Mouse (Mus musculus) lung, adult 18-20 months (tissue): ENCODE measurements around the gene Slc4a10.

Source experiments
- DNase-seq, 2 experiments: peaks; one replicate each; pipeline ENCODE4 v3.0.0; 2022; ENCODE audit warnings: mixed read lengths in 2 of 2

Gene Slc4a10

DNA sequence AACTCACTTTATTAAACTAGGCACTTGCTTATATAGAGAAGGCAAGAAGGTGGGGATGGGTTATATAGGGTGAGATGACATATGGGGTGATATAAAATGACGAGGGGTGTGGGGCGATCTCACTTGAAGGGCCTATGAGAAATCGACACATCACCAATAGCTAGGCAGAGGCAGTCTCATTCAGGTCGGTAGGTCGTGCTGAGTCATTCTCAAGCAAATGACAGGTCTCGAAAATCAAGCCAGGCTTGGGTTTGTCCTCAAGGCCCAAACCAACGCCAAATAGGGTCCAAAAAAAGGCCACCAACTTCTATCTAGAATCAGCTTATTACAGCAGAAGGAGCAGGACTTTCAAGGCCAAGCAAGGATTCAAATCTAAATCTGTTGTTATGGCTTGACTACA is 233.5 kb downstream of the Slc4a10 start:
- DNase-seq: no peak

DNA sequence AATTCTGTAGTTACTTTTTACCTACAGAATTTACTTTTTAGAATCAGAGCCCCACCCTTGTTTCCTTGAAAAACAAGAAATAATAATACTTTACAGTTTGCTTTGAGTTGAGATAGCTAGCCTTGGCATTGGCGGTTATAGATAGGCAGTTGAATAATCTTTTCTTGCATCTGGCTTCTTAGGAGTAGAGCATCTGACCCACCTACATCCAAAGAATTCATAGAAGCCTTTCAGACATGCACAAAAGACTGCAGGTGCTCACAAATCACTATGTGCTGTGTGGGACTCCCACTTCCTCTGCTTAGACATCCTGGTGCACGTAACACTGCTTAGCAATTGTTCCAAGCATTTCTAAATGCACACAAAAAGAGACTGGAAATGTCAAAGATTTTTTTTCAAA is 238.8 kb downstream of the Slc4a10 start:
- DNase-seq: no peak

DNA sequence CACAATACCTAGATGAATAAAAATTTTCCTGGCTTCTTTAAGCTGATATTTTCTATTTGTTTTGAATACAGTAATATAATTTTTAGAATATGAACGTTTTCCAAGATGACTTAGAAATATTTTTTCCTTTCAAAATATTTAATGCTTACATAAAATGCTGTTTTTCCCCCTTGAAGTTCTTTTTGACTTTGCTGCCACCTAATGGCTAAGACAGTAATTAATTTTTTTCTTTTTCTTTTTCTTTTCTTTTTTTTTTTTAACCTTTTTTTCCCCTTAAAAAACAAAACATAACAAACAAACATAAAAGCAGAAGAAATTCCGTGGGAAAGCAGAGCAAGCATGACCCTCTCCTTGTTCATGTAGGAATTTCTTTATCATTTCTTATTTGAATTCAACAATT is 239.6 kb downstream of the Slc4a10 start:
- no peak for DNase-seq

DNA sequence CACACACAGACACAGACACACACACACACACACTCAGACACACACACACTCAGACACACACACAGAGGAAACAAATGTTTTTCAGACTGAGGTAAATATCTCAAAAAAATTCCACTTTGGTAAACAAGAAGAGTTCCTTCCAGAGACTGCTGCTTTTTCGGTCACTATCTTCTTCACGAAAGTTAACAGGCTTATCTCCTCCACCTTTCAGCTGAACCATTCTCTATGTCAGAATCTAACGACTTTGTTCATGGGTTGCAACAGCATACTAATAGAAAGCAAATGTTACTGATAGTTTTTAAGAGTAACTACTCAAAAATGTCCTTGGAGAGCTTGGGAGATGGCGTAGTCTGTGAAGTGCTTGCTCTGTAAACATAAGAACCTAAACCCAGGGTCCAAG is 241.3 kb downstream of the Slc4a10 start:
- DNase-seq: no peak

DNA sequence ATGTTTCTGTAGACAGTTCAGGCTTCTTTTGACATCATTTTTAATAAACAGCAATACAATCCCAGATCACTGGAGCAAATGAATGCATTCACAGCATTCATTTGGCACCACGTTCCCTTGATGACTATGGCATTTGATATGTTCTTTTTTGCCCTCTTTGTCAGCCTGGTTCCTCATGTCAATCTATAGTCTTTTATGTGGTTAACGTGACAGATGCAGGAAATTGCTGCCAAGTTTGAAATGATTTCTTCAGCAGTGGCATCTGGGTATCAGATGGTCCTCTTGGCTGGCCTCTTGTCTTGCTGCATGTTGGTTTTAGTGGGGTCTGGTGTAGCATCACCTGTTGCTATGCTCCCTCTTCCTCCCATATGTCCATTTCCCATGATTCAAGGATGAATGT is 247.6 kb downstream of the Slc4a10 start:
- DNase-seq: no peak

DNA sequence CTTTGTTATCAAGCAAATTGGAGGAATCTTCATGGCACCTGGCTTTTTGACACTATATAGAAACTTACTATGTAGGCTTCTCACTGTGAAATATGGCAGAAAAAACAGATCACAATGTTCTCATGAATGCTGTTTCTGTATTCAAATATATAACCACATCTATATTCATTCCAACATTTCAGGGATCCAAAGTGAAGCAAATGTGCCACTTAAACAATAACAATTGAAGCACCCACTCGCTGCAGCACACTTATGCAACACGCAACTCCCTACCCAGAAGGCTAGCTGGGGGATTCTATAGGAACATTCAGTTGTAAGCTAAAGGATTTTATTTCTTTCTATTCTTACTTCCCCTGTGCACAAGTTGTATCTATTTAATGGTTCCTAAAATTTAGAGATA is 255.5 kb downstream of the Slc4a10 start:
- DNase-seq: no peak

DNA sequence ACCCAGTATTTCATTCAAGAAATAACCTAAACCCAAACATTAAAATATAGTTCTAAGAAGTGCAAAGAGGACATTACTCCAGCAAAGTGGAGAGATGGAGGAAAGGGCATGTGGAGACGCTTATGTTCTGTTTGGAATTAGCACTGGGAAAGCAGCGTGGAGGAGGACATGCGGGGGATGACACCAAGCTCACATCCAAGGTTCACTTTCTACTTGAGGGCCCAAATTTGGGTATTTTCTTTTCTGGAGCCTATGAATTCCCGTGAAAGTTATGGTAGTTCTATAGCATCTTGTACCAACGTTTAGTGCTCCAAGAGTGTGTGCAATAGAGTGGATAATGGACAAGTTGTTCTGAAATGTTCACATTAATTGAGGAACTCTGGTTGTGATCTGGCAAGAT is 260.7 kb downstream of the Slc4a10 start:
- DNase-seq: no peak

DNA sequence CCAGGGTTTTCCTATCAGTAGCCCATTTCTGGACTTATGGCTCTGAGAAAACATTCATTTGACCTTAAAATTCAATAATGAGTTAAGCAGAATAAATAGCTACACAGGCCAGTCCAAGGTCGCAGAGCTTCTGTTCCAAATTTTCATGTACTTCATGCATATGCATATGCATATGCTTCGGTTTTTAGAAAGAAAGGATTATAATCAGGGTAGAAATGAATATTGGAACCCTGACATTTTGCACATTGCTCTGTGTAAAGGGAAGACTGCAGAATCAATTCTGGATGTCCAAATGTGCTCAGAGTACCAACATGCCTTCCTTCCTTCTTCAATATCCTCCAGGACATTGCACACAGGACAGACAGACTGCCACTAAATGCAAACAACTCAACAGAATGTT is 261.2 kb downstream of the Slc4a10 start:
- no peak for DNase-seq

DNA sequence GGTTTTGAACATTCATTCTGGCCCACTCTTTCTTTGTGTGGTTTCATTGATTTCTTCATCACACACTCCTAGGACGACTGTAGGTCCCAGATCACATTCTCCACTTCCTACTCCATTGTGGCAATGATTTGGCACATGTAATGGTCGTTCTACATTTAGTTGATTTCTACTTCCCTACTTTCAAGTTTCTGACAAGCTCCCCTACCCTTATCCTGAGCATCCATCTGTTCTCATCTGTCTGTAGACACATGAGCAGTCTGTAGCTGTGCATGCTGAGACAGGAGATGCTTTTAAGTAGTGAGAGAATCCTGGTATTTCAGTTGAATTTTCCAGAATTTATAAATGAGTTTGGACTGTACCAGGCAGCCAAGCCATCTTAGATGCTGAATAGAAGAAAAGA is 270.7 kb downstream of the Slc4a10 start:
- no peak for DNase-seq

DNA sequence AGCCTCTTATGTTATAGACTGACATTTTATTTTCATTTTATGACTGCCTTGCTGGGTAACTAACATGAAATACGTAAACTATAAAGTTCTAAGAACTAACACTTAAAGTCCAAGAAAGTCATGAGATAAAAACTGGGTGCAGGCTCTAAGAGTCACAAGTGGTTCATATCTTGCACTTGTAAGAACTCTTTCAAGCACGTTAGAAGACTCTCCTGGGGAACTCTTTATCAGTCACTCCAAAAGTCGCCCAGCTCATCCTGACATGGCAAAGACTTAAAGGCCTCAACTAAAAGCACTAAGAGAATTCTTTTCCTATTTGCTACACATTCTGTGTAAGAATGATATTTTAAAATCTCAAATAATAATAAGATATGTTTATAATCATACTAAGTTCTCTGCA is 273.2 kb downstream of the Slc4a10 start:
- no peak for DNase-seq

DNA sequence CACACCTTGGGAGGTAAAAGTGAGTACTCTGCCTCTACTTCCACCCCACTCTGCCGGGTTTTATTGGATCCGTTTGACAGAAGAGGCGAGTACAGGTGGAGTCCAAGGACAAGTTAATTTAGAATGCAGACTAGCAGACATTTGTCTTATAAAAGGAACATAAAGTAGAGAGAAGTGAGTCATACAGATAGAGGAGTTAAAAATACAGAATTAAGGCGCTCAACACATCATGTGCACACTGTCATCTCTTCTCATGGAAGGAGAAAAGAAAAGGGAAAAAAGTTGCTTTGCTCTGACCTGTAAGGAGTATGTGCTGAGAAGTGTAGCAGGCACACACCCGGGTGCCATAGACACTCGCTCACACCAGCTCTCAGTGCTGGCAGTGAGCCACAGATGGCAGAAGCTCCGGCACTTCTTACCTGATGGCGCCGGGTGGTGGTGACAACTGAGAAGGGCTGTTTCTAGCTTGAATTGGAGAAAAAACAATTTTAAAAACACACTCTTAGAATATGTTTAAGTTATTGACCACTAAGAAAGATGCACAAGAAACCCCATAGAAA is 276.9 kb downstream of the Slc4a10 start:
- DNase-seq: no peak

DNA sequence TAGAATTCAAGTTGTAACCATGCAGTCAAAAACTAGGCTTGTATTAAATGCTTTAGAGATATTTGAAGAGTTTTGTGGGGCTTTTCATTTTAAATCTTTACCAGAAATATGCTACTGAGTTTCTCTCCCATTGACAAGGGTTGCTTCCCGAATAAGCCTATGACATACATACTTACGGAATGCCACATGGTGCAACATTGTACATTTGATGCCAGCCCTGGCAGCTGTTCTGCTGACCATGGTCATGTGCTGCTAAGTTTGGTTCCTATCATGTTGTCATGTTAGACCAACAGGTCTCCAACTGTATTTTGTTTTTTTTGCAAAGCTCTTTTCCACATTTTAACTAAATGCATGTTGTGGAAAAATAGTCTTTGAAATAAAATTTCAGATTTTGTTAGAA is 279.1 kb downstream of the Slc4a10 start:
- DNase-seq: no peak

DNA sequence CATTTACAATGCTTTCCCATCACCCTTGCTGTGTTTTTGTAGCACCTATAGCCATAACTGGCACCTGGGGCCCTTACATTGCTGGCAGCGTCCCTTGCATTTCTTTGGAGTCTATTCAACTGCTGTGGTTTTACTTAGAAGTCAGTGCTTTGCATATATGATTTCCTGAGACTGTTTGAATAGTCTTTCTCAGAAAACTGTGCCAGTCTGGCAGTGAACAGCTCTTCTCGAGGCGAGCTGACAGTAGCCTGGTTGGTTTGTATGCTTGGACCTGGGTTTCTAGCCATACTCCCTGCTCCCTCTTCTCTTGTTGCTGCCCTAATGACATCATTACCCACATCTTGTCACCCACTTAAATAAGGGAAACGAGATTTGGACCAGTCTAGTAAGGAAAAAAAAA is 285.7 kb downstream of the Slc4a10 start:
- no peak for DNase-seq

DNA sequence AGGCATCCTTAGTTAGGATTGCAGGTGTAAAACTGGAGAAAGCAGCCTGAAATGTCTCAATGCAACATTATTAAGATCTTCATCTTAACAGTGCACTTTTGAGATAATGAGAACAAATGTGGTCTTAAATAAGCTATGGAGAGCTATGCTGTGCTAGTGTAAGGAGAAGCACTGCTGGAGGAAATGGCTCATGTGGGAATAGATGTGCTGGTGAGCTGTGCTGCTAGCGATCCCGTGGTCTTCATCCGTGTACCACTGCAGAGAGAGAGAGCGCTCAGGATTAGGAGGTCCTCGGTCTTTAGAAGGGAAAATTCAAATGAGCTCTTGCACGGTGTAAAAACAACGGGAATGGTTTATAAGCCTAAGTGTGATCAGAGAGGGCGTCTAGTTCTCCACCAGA is 286.2 kb downstream of the Slc4a10 start:
- no peak for DNase-seq

DNA sequence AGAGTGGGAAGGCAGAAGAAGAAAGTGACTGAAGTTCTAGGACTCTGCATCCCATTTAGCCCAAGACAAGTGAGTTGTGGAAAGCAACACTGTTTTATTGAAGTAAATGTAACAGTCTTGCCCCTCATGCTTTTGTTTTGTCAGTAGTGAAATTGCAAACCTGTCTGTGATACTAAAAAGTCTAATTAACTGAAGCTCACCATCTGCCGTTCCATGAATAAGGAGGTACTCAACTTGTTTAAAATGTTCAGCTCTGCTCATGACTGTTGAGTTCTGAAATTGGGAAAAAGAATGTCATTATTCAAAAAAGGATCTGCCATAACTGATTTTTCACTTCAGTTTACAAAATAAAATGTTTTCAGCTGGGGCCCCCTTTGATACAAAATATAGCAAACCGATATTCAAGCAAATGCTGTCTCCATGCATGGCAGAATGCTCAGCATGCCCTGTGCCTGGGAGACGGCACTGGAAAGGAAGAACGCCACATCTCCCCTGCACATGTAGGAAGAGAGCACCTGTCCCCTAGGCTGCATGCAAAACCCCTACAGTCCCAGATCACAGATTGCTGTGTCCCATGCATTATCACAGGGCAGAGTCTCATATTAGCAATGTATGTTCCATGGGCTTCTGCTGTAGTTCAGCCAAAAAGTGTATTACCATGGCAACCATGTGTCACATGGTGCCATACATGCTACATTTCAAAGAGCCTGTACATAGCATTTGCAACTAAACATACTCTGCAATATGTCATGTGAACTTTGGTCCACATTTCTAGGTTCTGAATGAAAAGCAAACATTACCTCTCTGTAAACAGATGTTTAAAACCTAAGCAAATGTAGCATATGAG is 288.4 kb downstream of the Slc4a10 start:
- DNase-seq: no peak

DNA sequence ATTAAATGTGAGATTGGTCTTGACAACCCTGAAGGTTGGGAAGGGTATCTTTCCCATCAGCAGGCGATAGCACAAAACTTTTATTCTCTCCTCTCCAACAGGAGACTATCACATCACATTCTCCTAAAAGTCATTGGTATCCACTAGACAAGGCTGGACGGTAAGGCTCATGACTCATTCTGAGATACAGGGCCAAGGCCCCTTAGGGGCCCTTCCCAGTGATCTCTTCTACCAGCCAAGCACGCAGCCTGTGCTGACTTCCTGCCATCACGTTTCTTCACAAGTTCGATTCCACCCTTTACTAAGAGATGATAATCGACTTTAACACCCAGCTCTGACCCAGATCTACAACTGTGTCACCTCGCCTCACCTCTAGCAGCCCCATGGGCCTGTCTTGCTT is 290.8 kb downstream of the Slc4a10 start:
- no peak for DNase-seq

DNA sequence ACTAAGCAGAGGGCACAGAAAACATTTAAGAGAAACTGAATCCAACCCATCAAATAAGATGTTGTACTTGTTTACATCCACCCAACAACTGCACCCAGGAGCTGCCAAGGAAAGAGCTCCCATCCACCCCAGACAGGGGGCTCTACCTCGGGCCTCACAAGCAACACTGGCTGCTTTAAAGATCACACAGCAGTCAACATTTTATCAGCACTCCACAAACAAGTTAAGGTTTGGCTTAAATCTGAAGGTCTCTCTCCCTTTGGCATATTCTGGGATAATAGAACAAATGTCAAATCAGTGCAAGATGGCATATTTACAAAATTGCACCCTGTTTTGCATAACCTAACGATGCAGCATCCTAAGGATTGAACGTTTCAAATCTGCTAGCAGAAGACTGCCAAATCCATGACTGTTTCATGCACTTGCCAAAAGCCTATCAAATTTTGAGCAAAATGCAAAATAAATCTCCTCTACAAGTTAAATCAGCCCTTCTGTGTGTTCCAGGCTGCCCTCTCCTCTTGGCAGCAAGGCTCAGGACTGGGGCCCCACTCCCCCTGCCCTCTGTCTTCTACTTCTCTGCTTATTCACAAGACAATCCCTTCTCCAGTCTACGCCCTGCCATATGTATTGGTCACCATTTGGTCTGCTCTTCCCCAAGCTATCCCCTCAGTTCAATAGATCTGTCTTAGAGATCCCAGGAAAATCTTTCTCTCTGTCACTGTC is 293.1 kb downstream of the Slc4a10 start:
- DNase-seq: no peak

DNA sequence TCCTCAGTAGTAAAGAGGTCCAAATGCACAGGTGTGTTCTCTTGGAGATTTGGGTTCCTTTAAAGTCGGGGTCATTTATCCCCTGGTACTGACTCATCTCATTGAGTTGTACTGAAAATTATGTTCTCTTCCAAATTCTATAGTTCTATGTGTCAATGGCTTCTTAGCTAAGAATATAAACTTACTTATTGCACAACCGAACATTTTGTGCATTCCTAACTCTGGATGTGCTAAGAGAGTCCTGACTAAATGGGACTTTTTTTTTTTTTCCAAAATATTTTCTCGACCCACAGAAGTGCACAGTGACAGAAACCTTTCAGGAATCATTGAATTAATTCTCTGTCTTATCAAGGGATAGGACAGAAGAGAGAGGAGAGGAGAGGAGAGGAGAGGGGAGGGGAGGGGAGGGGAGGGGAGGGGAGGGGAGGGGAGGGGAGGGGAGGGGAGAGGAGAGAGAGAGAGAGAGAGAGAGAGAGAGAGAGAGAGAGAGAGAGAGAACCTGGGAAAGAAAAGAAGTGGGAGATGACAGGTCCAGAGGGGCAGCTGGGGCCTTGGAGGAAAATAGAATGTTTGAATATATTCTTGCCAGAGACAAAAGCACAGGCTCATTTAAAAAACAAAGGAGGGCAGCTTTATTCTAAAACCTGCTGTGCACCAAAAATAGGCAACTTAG is 294.9 kb downstream of the Slc4a10 start:
- no peak for DNase-seq

DNA sequence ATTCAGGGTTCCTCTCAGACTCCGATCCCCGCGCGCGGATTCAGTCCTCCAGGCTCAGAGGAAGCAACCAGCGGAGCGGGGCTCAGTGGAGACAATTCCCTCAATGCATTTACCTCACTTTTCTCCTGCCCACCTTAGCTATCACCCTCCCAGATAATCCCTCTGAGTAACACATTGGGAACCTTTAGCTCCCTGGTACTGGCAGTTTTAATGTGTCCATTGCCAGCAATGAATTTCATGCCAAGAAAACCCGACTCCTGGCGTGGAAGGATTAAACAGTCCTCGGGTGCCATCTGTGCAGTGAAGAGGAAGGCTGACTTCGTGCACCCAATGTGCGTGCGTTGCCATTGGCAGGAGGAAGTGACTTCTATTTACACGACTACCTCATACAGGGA is 295.5 kb downstream of the Slc4a10 start:
- no peak for DNase-seq

DNA sequence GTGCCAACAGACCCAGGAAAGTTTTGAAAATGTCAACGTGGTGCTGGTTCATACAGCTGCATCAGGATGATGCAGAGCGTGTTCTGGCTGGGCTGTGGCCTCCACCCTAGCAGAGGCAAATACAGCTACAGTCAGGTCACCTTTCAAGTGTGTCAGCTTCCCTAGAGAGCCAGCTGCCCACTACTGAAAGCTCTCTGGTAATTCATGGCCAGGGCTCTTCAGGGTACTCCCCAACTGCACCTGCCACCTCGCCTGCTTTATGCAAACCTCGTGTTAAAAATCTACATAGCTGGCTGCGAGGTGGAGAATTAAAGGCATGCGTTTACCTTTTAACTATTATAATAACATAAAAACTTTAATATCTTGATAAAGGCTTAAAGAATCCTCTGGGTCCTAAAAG is 298.1 kb downstream of the Slc4a10 start:
- no peak for DNase-seq

DNA sequence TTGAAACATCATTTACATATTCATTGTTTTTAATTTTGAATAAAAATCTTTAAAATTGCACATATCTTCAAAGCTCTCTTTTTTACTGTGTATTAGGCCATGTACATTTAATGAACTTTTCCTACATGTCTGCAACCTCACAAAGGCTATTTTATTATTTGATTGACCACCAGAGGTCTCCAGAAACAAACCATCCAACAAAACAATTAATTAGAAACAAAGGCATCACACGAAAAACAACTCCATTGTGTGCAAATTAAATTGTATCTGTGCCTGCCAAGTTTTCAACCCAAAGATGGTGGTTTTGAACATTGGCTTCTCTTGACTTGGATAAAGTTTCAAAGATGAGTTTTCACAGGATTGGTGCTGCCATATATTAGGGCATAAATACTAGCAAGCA is 300.5 kb downstream of the Slc4a10 start:
- no peak for DNase-seq

DNA sequence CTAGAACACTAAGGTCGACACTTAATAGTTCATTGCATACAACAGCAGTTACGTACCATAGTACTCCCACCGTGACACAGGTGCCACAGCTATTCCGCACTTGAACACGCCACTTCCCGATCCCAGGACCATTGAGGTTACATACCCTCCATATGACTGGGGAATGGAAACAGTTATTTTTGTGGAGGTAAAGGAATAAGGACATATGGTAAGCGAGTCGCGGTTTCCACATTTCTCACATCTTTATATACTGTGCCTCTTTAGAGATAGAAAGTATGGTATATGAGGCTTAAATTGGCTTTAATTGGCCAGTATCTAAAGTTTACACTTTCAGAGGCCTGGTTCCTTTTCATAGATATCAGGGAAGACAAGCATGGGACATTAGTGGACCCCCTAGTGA is 301.5 kb downstream of the Slc4a10 start:
- no peak for DNase-seq

DNA sequence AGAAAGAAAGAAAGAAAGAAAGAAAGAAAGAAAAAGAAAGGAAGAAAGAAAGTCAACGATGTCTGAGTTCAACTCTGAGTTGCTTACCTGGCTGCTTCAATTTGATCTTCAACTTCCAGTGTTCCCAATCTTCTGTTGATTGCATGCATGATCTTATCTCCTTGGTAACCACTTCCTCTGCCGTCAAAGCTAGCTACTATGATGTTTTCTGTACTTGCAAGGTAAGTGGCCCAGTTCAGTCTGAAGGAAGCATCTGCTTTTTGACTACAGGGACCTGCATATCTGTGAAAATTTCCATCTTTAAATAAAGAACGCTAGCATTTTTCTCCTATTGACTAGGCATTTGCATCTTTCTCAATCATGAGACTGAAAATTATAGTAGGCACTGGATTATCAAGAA is 305.8 kb downstream of the Slc4a10 start:
- no peak for DNase-seq

DNA sequence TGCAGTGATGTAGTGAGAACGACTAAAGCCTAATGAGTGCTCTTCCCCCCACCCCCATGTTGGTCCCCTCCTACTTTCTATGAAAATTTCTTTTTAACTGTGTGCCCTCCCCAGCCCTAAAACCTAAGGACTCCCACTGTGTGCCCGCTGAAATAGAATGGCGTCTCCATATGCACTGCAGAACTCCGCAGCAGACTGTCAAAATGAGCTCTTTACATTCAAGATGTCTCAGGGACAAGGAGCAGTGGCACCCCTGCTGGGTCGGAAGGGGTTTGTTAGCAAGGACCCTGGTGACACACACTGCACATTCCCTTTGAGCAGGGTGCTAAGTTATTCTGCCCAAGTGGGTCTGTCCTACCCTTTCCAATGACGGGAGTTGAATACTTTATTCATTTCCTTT is 309.5 kb downstream of the Slc4a10 start:
- no peak for DNase-seq
